Mouse (Mus musculus): ENCODE data around the gene Trappc2l. TPM values are rescaled to one million over a fixed set of nuclear protein-coding genes. Genes with fewer than 3 reads are reported as not detected.

The Trappc2l gene
- polyA plus RNA-seq, 1 experiment from 2014 or later, result 144 TPM

- no peak for TF ChIP-seq CTCF (IDR thresholded peaks at IDR 0.05; ENCODE audit: low read depth)
- H3K4me2 ChIP-seq (replicated peaks; ENCODE audit: low read depth), result no peak overlapping the region
- peaks cover 21% of the 10 kb centered on the region for H3K36me3 ChIP-seq (ENCODE audit: control insufficient read depth, insufficient read depth)
- H3K9ac ChIP-seq (ENCODE audit: low read depth, low read length), result no peak overlapping the region
- H3K9me3 ChIP-seq (ENCODE audit: control insufficient read depth), result no peaks in the 10 kb centered on the region
- no peak overlapping the region for H3K4me3 ChIP-seq (ENCODE audit: low read depth, low read length)
- H3K27ac ChIP-seq (ENCODE audit: low read depth, low read length), result no peak overlapping the region; the same call in 1 of the 2 replicates
- ATAC-seq, result no peak
- WGBS, result 72% methylated on average over 4 of the region's 4 CpGs
- H3K27me3 ChIP-seq (replicated peaks; ENCODE audit: control insufficient read depth, insufficient read depth, low read length), result no peaks in the 10 kb centered on the region
- H3K4me1 ChIP-seq (replicated peaks; ENCODE audit: control insufficient read depth, insufficient read depth, low read length), result peaks cover 6% of the 10 kb centered on the region; the same call in 1 of the 2 replicates
Observed at GRCm38 (mm10) chr8:122605367-122605766, 6.1 kb upstream of the Trappc2l start.

DNA sequence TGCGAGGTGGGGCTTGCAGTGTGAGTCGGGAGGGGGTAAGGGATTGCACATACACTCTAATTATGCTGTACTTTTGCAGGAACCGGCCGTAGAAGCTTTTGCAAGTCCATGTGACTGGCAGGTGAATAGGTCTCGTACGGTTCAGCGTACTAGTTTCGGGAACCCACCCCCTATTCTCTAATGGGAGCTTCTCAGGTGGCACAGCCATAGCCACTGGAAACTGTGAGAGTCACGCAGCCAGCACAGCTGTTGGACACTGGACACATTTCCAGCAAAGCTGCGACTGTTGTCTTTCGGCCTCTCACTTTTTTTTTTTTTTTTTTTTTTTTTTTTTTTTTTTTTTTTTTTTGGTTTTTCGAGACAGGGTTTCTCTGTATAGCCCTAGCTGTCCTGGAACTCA is 4.6 kb upstream of the Trappc2l start:
- ATAC-seq, result no peak
- H3K36me3 ChIP-seq (ENCODE audit: control insufficient read depth, insufficient read depth), result peaks cover 10% of the 10 kb centered on the region; the same call in 1 of the 2 replicates
- H3K4me2 ChIP-seq (replicated peaks; ENCODE audit: low read depth), result no peak overlapping the region
- 88% methylated on average over 11 of the region's 12 CpGs for WGBS
- no peak overlapping the region for H3K27ac ChIP-seq (ENCODE audit: low read depth, low read length)
- H3K4me1 ChIP-seq (replicated peaks; ENCODE audit: control insufficient read depth, insufficient read depth, low read length), result peaks cover 6% of the 10 kb centered on the region; the same call in 1 of the 2 replicates
- no peaks in the 10 kb centered on the region for H3K27me3 ChIP-seq (replicated peaks; ENCODE audit: control insufficient read depth, insufficient read depth, low read length)
- no peaks in the 10 kb centered on the region for H3K9me3 ChIP-seq (ENCODE audit: control insufficient read depth)
- TF ChIP-seq CTCF (IDR thresholded peaks at IDR 0.05; ENCODE audit: low read depth), result no peak
- H3K9ac ChIP-seq (ENCODE audit: low read depth, low read length), result no peak overlapping the region
- H3K4me3 ChIP-seq (ENCODE audit: low read depth, low read length), result no peak overlapping the region

DNA sequence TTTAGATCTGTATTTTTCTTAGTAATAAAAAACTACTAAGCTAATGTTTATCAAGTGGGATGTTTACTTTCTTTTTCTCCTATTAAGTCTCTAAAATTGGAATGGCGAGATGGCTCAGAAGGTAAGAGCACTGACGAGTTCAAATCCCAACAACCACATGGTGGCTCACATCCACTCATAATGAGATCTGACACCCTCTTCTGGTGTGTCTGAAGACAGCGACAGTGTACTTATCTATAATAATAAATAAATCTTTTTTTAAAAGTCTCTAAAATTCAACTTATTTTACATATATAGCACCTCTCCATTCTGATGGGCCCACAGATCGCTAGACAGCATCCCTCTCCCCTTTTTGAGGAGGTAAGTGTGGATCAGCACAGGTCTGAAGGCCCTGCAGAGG is 1.2 kb upstream of the Trappc2l start:
- H3K9ac ChIP-seq (ENCODE audit: low read depth, low read length), result no peak overlapping the region
- WGBS, result 55% methylated on average over 4 of the region's 4 CpGs
- peaks cover 10% of the 10 kb centered on the region; the same call in 1 of the 2 replicates for H3K4me1 ChIP-seq (replicated peaks; ENCODE audit: control insufficient read depth, insufficient read depth, low read length)
- peak overlapping the region; percentile 92 for H3K4me2 ChIP-seq (replicated peaks; ENCODE audit: low read depth)
- TF ChIP-seq CTCF (IDR thresholded peaks at IDR 0.05; ENCODE audit: low read depth), result no peak
- no peak overlapping the region; the same call in 1 of the 2 replicates for H3K4me3 ChIP-seq (ENCODE audit: low read depth, low read length)
- H3K27ac ChIP-seq (ENCODE audit: low read depth, low read length), result no peak overlapping the region
- peaks cover 18% of the 10 kb centered on the region; the same call in 1 of the 2 replicates for H3K36me3 ChIP-seq (ENCODE audit: control insufficient read depth, insufficient read depth)
- no peaks in the 10 kb centered on the region for H3K27me3 ChIP-seq (replicated peaks; ENCODE audit: control insufficient read depth, insufficient read depth, low read length)
- no peak for ATAC-seq
- H3K9me3 ChIP-seq (ENCODE audit: control insufficient read depth), result no peaks in the 10 kb centered on the region

DNA sequence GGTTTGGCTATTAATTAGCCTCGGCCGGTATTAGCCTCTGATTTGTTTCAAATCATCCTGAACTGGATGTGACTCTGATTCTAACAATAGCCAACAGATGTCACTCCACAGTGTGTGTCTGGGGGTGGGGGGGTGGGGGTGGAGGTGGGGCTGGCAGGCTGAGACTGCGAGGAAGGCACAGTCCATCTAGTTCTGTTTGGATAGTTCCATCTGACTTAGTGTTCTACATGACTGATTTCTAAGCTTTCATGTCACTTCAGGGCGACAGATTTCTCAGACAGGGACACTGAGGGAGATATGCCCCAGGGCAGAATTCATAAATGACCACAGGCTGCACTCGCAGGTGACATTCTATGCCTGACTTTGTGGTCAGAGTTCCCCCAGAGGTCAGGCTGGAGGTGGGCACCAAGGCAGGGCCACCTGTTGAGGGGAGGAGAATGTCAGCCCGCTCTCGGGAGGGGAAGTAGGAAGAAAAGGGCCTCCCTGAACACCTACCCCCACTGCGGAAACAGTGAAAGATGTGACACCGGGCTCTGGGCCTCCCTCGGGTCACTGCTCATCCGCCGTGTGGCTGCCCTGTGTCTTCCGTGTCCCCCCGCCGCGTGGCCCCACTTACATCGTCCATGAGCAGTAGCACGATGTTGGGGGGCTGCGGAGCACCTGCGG is 695 bp upstream of the Trappc2l start:
- Histone ChIP-seq H3K4me2 (replicated peaks; ENCODE audit: low read depth) (peak overlapping the region; percentile 92), H3K4me1 (replicated peaks; ENCODE audit: control insufficient read depth, insufficient read depth, low read length) (peaks cover 7% of the 10 kb centered on the region; the same call in 1 of the 2 replicates), H3K36me3 (ENCODE audit: control insufficient read depth, insufficient read depth) (peaks cover 23% of the 10 kb centered on the region; the same call in 1 of the 2 replicates), H3K9ac (ENCODE audit: low read depth, low read length) (peak overlapping the region; percentile 76), H3K27me3 (replicated peaks; ENCODE audit: control insufficient read depth, insufficient read depth, low read length) (no peaks in the 10 kb centered on the region), H3K9me3 (ENCODE audit: control insufficient read depth) (no peaks in the 10 kb centered on the region), H3K4me3 (ENCODE audit: low read depth, low read length) (peak overlapping the region; percentile 70), H3K27ac (ENCODE audit: low read depth, low read length) (peak overlapping the region; percentile 77)
- TF ChIP-seq CTCF (IDR thresholded peaks at IDR 0.05; ENCODE audit: low read depth), result no peak
- 4% methylated on average over 20 of the region's 20 CpGs for WGBS
- peak; percentile 47; the same call in 1 of the 2 replicates for ATAC-seq

DNA sequence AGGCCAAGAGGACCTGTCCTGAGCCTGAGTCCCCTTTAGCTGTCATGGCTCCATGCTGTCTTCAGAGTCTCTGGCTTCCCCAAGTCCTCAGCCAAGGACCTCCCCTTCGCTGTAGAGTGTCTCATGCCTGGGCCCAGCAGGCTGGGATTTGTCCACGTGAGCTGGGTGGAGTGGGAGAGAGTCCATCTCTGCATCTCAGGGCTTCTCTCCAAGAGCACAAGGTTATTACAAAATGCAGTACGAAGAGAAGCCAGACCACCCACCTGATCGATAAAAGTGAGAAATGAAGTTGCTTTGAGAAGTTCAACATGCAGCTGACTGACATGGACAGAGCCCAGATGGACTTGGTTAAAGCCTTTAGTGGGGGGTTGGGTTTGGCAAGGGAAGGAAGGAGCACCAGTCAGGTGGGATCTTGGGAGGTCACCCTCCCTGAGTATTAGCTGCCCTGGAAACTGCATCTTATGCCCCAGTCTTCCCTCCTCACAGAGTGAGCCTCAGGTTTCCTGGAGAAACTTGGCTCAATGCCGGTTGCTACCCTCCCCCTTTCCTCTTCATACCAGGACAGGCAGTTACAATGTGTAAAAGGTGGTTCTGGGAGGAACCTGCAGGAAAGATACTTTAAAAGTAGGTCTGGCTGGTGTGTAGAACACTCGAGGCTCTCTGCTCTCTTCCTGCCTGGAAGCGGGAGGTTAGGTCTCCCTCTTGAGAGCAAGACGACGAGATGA is 4.9 kb downstream of the Trappc2l start:
- Histone ChIP-seq H3K9ac (ENCODE audit: low read depth, low read length) (no peak overlapping the region), H3K9me3 (ENCODE audit: control insufficient read depth) (no peaks in the 10 kb centered on the region), H3K4me2 (replicated peaks; ENCODE audit: low read depth) (no peak overlapping the region), H3K4me1 (replicated peaks; ENCODE audit: control insufficient read depth, insufficient read depth, low read length) (0 out of 2 replicates have a peak, but pooled peaks cover 7% of the 10 kb centered on the region), H3K36me3 (ENCODE audit: control insufficient read depth, insufficient read depth) (peaks cover 28% of the 10 kb centered on the region; the same call in 1 of the 2 replicates), H3K4me3 (ENCODE audit: low read depth, low read length) (no peak overlapping the region), H3K27me3 (replicated peaks; ENCODE audit: control insufficient read depth, insufficient read depth, low read length) (no peaks in the 10 kb centered on the region), H3K27ac (ENCODE audit: low read depth, low read length) (no peak overlapping the region)
- WGBS, result 64% methylated on average over 9 of the region's 9 CpGs
- no peak for ATAC-seq
- TF ChIP-seq CTCF (IDR thresholded peaks at IDR 0.05; ENCODE audit: low read depth), result no peak

- no peak overlapping the region for H3K4me3 ChIP-seq (ENCODE audit: low read depth, low read length)
- TF ChIP-seq CTCF (IDR thresholded peaks at IDR 0.05; ENCODE audit: low read depth), result peak; percentile 80
- H3K9ac ChIP-seq (ENCODE audit: low read depth, low read length), result no peak overlapping the region
- no peaks in the 10 kb centered on the region for H3K4me1 ChIP-seq (replicated peaks; ENCODE audit: control insufficient read depth, insufficient read depth, low read length)
- H3K36me3 ChIP-seq (ENCODE audit: control insufficient read depth, insufficient read depth), result peaks cover 28% of the 10 kb centered on the region; the same call in 1 of the 2 replicates
- 36% methylated on average over 5 of the region's 7 CpGs for WGBS
- H3K9me3 ChIP-seq (ENCODE audit: control insufficient read depth), result no peaks in the 10 kb centered on the region
- no peak overlapping the region for H3K27ac ChIP-seq (ENCODE audit: low read depth, low read length)
- no peak overlapping the region; the same call in 1 of the 2 replicates for H3K4me2 ChIP-seq (replicated peaks; ENCODE audit: low read depth)
- H3K27me3 ChIP-seq (replicated peaks; ENCODE audit: control insufficient read depth, insufficient read depth, low read length), result no peaks in the 10 kb centered on the region
- no peak for ATAC-seq
Observed at GRCm38 (mm10) chr8:122617947-122618546, 6.6 kb downstream of the Trappc2l start.

Data from intestine, postnatal 0 days (tissue).